Mouse (Mus musculus) G1E-ER4 (cell line): Measurements from ENCODE around the gene Dph2. TPM values are rescaled to one million over a fixed set of nuclear protein-coding genes. Genes with fewer than 3 reads are reported as not detected.

Experiments used
- GATA1 ChIP-seq: IDR thresholded peaks from one replicate; pipeline ENCODE4 v1.8.0; 2012; ENCODE audit warnings: low read length, inconsistent platforms
- polyA plus RNA-seq: library from polyadenylated mRNA; stranded (reverse); fragments of >175 nt; gene quantifications from 2 replicates; pipeline ENCODE4 v1.2.3, GENCODE M21; 2012

Dph2 gene
- polyA plus RNA-seq: 20.0 and 23.4 TPM in 2 replicates

DNA sequence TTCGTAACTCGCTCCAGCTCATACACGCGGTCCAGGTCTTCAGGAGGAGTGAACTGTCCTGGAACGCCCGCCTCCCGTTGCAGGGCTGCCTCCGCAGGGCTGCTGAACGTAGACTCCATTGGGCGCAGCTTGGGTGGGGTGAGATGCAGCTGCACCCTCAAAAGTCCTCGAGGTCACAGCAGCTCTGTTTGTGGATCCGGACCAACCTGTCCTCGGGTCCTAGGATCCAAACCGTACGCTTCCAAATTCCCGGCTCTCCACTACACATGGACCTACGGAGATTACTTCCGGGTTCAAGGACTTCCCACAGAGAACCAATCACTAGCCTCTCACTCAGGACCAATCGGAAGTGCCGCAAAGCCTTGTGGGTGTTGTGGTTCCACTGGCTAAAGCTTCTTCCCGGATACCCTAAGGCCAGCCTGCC is at the start of gene Dph2:
TSS of gene Dph2 (minus strand) at position 295 of the 424 bp plus-strand sequence.
- TF ChIP-seq GATA1: no peak

DNA sequence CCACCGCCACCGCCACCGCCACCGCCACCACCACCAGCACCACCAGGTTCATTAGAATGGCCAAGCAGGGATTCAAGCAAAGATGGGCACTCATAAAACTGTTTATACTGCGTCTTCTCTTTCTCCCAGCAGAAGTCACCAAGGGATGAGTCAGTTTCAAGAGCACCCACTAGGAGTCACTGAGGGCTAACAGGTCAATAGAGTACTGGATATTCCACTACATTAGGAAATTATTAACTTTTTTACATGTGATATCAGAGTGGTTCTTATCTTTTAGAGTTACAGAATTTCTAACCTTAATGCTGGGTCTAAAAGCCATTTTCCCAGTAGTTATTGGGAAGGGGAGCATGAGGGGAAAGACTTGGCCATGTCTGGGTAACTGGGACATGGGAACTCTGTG is 45.1 kb upstream of the Dph2 start:
- no peak for TF ChIP-seq GATA1

- no peak for TF ChIP-seq GATA1
Measured at GRCm38 (mm10) chr4:117934081-117934480, 42.2 kb upstream of the Dph2 start.

- no peak for TF ChIP-seq GATA1
Measured at GRCm38 (mm10) chr4:117933248-117933647, 41.4 kb upstream of the Dph2 start.

GRCm38 (mm10) chr4:117929391-117929881 is 37.6 kb upstream of the Dph2 start, which contains the start of gene Artn:
TSS of gene Artn (minus strand) at chr4:117929763.
- no peak for TF ChIP-seq GATA1

DNA sequence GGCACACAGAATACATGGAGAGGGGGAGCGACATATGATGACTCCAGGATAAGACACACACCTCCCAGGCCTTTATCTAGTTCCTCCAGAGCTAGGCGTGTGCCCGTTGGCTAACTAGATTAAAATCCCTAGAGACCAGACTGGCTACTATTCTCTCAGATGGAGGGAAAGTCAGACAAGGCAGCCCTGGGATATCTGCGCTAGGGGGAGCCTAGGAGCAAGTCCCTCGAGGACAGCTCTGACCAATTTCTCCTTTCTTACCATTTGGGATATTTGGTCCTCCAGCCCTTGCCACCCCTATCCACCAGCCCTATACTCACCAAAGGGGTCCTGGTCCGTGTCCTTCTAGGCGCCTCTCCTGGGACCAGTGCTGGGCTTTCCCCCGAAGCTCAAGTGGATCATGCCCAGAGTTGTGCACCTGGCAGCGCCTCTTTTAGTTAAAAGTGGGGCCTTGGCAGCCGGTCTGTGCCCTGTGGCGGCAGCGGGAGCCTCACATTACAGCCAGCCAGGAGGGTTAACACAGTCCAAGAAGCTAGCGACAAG is 36.9 kb upstream of the Dph2 start:
- TF ChIP-seq GATA1: peak; percentile 63

GRCm38 (mm10) chr4:117928234-117928633 is 36.4 kb upstream of the Dph2 start:
- TF ChIP-seq GATA1: no peak

DNA sequence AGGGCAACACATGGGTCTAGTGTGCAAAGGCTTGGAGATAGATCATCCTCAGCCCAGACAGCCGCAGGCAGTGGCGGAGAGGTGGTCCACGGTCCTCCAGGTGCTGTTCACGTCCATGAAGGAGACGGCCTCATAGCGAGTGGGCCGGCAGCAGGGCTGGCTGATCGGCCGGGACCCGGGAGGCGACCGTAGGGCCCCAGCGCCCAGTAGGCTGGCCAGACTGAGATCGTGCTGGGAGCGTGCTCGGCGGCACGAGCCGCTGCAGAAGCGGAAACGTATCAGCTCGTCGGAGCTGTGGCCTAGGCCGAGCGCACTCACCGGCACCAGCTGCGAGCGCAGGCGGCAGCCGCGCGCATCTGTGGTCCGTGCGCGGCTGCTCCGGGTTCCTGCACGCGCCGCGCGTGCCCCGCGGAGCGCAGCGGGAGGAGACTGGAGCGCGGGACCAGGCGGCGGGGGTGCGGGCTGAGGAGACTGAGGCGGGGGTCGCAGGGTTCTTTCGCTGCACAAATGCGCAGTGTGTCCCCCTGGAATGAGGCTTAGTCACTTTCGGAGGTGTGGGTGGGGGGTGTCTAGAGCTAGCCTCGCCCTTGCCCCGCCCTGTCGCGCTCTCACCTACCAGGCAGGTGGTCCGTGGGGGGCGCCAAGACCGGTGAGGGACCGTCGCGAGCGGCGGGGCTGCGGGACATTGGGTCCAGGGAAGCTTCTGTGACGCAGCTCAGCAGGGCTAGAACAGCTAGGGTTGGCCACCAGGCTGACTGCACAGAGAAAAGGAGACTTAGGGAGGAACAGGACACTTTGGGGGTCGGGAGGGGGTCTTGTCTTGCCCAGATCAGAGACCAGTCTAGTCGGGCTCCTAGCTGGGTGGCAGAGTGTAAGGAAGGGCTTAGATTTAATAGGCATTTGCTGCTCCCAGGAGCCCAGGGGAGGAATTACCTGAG is 35.0 kb upstream of the Dph2 start:
- no peak for TF ChIP-seq GATA1

- no peak for TF ChIP-seq GATA1
Measured at GRCm38 (mm10) chr4:117924916-117925315, 33.1 kb upstream of the Dph2 start.

DNA sequence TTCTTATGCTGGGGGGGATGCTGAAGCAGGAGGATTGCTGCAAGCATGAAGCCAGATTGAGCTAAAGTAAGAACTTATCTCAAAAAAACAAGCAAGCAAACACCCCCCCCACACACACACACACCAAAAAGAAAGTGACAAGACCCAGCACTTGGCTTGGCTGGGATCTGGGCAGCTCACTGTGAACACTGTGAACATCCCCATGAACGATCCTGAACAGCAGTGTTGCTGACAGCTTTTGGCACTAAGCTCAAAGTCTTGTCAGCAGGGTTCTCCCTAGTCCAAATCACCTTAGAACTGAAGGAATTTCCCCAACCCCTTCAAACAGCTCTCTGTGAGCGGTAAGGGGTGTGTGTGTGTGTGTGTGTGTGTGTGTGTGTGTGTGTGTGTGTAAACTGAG is 31.6 kb upstream of the Dph2 start:
- no peak for TF ChIP-seq GATA1

GRCm38 (mm10) chr4:117921358-117921757 is 29.5 kb upstream of the Dph2 start:
- TF ChIP-seq GATA1: peak; percentile 55

DNA sequence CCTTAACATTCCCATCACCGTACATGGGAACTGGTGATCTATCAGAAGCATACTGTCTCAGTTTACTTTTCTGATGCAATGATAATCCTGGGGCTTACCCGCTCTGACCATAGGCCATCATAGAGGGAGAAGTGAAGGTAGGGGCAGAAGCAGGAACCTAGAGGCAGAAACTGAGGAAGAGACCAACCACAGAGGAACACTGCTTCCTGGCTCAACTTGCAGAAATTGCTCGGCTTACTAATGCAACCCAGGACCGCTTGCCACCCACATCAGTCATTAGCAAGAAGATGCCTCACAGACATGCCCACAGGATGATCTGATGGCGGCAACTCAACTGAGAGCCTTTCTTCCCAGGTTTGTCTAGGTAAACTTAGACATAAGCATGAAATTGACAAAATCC is 26.9 kb upstream of the Dph2 start:
- TF ChIP-seq GATA1: no peak

DNA sequence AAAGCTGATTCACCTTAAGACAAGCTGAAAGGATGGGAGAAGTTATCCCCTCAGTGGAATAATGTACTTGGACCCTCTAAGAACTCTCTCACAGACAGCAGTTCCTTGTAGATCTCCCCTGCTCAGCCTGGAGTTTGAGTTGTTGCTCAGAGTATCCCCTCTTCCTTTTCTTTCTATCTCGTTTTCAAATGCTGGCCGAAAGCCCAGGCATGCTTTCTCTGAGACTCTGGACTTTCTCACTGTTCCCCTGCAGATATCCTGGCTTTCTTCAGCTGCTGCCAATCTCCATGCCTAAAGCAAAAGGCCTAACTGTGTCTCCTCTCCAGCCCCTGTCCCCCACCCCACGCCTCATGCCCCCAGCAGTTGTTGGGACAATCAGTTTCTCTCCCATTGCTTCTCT is 26.4 kb upstream of the Dph2 start:
- no peak for TF ChIP-seq GATA1

- no peak for TF ChIP-seq GATA1
Measured at GRCm38 (mm10) chr4:117917847-117918246, 26.0 kb upstream of the Dph2 start.

DNA sequence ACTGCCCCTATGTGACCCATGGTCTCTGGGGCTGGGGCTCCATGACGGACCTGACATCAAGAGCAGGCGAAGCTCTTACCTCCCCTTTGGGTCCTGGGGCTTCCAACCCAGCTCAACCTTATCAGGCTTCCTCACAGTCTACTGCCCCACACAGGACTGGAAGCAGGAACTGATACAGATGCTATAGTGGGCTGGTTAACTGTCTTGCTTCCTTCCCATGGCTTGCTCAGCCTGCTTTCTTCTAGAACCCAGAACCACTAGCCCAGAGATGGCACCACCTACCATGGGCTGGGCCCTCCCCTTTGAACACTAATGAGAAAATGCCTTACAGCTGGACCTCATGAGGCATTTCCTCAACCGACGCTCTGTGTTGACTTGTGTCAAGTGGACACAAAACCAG is 25.6 kb upstream of the Dph2 start:
- no peak for TF ChIP-seq GATA1

- no peak for TF ChIP-seq GATA1
Measured at GRCm38 (mm10) chr4:117916386-117916785, 24.6 kb upstream of the Dph2 start.
